Mouse (Mus musculus): ENCODE measurements around the gene Adprh. TPM values are rescaled to one million over a fixed set of nuclear protein-coding genes. Genes with fewer than 3 reads are reported as not detected.

Gene Adprh
- polyA plus RNA-seq, 1 experiment from 2014 or later: 46.7 TPM

DNA sequence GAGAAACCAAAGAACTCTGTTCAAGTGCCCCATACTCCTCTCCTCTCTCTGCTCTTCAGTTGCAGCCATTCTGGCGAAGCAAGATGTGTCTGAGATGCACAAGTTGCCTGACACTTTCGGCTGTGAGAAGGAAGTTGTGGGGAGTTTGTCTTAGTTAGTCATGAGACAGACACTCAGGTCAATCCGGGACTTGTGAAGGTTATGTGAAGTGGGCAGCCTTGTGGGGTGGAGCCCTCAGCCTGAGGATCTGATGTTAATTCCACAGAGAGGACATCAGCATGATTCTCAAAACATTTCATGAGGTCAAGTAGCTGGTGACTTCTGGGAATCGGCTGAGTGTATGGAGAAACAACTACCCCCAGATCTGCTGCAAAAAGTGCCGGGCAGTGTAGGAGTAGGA lies 10.9 kb downstream of the Adprh start:
- no peak overlapping the region for H3K4me3 ChIP-seq (ENCODE audit: low read depth, low read length)
- 74% methylated on average over 5 of the region's 5 CpGs for WGBS
- H3K9ac ChIP-seq (ENCODE audit: low read length): no peak overlapping the region
- ATAC-seq (ENCODE audit: low FRiP score, low TSS enrichment) (no peak), DNase-seq (ENCODE audit: low spot score) (no peak)
- TF ChIP-seq CTCF (IDR thresholded peaks at IDR 0.05; ENCODE audit: low read depth) (no peak), EP300 (optimal IDR thresholded peaks at IDR 0.05) (no peak)
- H3K36me3 ChIP-seq (ENCODE audit: control insufficient read depth, insufficient read depth, low read length): peaks cover 6% of the 10 kb centered on the region; the same call in 1 of the 2 replicates
- no peaks in the 10 kb centered on the region for H3K9me3 ChIP-seq (ENCODE audit: control insufficient read depth, low read length)
- H3K27me3 ChIP-seq (ENCODE audit: control insufficient read depth, insufficient read depth, low read length): no peaks in the 10 kb centered on the region
- H3K4me2 ChIP-seq (replicated peaks; ENCODE audit: low read depth): no peak overlapping the region
- no peaks in the 10 kb centered on the region for H3K4me1 ChIP-seq (replicated peaks; ENCODE audit: control insufficient read depth, insufficient read depth)
- no peak overlapping the region for H3K27ac ChIP-seq (replicated peaks)

DNA sequence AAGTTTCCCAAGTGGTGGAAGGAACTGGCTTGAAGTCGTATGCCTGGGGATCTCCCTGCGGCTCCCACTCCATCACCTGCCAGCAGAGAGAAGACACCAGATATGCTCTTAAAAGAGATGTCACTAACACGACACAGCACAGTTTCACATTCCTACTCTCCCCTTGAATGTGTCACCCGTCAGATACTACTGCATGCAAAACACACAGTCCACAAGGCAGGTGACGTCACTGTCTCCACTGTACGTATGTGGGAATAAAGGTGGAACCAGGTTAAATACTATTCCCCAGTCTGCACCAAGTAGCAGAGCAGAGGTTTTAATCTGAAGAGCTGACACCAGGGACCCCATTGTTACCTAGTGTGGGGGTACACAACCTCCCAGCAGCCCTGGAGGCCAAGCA lies 12.1 kb downstream of the Adprh start:
- Histone ChIP-seq H3K27me3 (ENCODE audit: control insufficient read depth, insufficient read depth, low read length) (no peaks in the 10 kb centered on the region), H3K9me3 (ENCODE audit: control insufficient read depth, low read length) (no peaks in the 10 kb centered on the region), H3K9ac (ENCODE audit: low read length) (no peak overlapping the region), H3K4me3 (ENCODE audit: low read depth, low read length) (no peak overlapping the region), H3K4me1 (replicated peaks; ENCODE audit: control insufficient read depth, insufficient read depth) (no peaks in the 10 kb centered on the region), H3K36me3 (ENCODE audit: control insufficient read depth, insufficient read depth, low read length) (no peaks in the 10 kb centered on the region), H3K27ac (replicated peaks) (no peak overlapping the region), H3K4me2 (replicated peaks; ENCODE audit: low read depth) (no peak overlapping the region)
- no peak for DNase-seq (ENCODE audit: low spot score)
- no peak for ATAC-seq (ENCODE audit: low FRiP score, low TSS enrichment)
- TF ChIP-seq CTCF (IDR thresholded peaks at IDR 0.05; ENCODE audit: low read depth) (no peak), EP300 (optimal IDR thresholded peaks at IDR 0.05) (no peak)
- WGBS: 69% methylated on average over 6 of the region's 6 CpGs

DNA sequence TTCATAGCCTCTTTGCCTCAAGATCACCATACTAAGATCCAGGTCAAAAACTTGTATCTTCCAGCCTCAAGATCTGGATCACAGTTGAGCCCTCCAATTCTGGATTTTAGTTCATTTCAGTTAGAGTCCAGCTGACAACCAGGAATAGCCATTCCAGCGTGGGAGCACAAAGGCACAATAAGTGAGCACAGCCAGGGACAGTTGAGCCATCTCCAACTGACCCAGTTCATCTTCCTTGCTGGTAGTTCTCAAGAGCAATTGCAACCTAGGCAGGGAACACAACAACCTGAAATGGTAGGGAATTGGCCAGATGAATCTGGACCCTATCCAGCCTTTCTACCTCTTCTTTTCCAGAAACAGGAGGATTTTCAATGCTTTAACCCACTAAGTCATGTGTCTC lies 13.3 kb downstream of the Adprh start:
- Histone ChIP-seq H3K9ac (ENCODE audit: low read length) (no peak overlapping the region), H3K9me3 (ENCODE audit: control insufficient read depth, low read length) (no peaks in the 10 kb centered on the region), H3K4me1 (replicated peaks; ENCODE audit: control insufficient read depth, insufficient read depth) (no peaks in the 10 kb centered on the region), H3K4me2 (replicated peaks; ENCODE audit: low read depth) (no peak overlapping the region), H3K27me3 (ENCODE audit: control insufficient read depth, insufficient read depth, low read length) (no peaks in the 10 kb centered on the region), H3K36me3 (ENCODE audit: control insufficient read depth, insufficient read depth, low read length) (no peaks in the 10 kb centered on the region), H3K27ac (replicated peaks) (no peak overlapping the region), H3K4me3 (ENCODE audit: low read depth, low read length) (no peak overlapping the region)
- TF ChIP-seq EP300 (optimal IDR thresholded peaks at IDR 0.05) (no peak), CTCF (IDR thresholded peaks at IDR 0.05; ENCODE audit: low read depth) (no peak)
- DNase-seq (ENCODE audit: low spot score) (no peak), ATAC-seq (ENCODE audit: low FRiP score, low TSS enrichment) (no peak)
- 76% methylated on average over 1 of the region's 1 CpGs for WGBS

DNA sequence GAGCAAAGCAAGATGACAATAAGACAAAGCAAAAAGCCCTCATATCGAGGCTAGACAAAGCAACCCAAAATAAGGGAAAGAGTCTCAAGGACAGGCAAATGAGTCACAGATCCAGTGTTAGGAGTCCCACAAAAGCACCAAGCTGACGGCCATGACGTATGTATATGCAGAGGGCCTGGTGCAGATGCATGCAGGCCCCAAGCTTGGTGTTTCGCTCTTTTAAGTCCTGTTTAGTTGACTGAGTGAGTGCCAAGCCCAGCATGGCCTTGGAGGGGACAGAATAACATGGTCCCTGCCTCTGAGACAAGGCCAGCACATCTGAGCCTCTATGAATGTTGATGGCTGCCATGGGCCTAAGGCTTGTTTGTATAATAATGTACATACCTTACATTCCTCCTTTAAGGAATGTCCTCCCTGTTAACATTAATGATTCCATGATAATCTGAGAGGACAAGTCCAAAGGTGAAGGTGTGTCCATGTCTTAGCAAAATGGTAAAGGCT lies 18.2 kb downstream of the Adprh start:
- H3K27ac ChIP-seq (replicated peaks): no peak overlapping the region
- TF ChIP-seq CTCF (IDR thresholded peaks at IDR 0.05; ENCODE audit: low read depth) (no peak), EP300 (optimal IDR thresholded peaks at IDR 0.05) (no peak)
- no peaks in the 10 kb centered on the region for H3K4me1 ChIP-seq (replicated peaks; ENCODE audit: control insufficient read depth, insufficient read depth)
- H3K9me3 ChIP-seq (ENCODE audit: control insufficient read depth, low read length): no peaks in the 10 kb centered on the region
- H3K36me3 ChIP-seq (ENCODE audit: control insufficient read depth, insufficient read depth, low read length): no peaks in the 10 kb centered on the region
- 83% methylated on average over 4 of the region's 4 CpGs for WGBS
- H3K27me3 ChIP-seq (ENCODE audit: control insufficient read depth, insufficient read depth, low read length): no peaks in the 10 kb centered on the region
- no peak overlapping the region for H3K4me2 ChIP-seq (replicated peaks; ENCODE audit: low read depth)
- DNase-seq (ENCODE audit: low spot score) (no peak), ATAC-seq (ENCODE audit: low FRiP score, low TSS enrichment) (no peak)
- no peak overlapping the region for H3K9ac ChIP-seq (ENCODE audit: low read length)
- no peak overlapping the region for H3K4me3 ChIP-seq (ENCODE audit: low read depth, low read length)

DNA sequence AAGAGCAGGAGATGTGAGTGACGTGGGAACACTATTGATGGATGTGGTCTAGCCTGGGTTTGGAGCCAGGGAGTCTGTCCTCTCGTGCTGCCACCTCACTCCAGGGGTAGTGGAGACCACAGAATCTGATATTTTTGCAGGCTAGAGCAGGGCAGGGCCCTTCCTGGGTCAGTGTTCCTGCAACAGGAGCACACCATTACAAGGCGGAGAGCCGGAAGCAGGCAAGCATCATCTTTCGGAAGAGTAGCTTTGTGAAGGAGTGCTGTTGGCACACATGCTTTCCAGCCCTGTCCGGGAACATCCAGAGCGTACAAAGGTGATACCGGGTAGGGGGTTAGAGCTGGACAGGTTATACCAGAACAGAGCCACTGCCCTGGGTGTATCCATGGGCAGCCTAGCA lies 19.0 kb downstream of the Adprh start:
- Histone ChIP-seq H3K4me3 (ENCODE audit: low read depth, low read length) (no peak overlapping the region), H3K4me1 (replicated peaks; ENCODE audit: control insufficient read depth, insufficient read depth) (no peaks in the 10 kb centered on the region), H3K27ac (replicated peaks) (no peak overlapping the region), H3K36me3 (ENCODE audit: control insufficient read depth, insufficient read depth, low read length) (no peaks in the 10 kb centered on the region), H3K9ac (ENCODE audit: low read length) (no peak overlapping the region), H3K27me3 (ENCODE audit: control insufficient read depth, insufficient read depth, low read length) (no peaks in the 10 kb centered on the region), H3K9me3 (ENCODE audit: control insufficient read depth, low read length) (no peaks in the 10 kb centered on the region), H3K4me2 (replicated peaks; ENCODE audit: low read depth) (no peak overlapping the region)
- ATAC-seq (ENCODE audit: low FRiP score, low TSS enrichment): no peak
- no peak for TF ChIP-seq EP300 (optimal IDR thresholded peaks at IDR 0.05)
- no peak for TF ChIP-seq CTCF (IDR thresholded peaks at IDR 0.05; ENCODE audit: low read depth)
- no peak for DNase-seq (ENCODE audit: low spot score)
- 88% methylated on average over 8 of the region's 8 CpGs for WGBS

DNA sequence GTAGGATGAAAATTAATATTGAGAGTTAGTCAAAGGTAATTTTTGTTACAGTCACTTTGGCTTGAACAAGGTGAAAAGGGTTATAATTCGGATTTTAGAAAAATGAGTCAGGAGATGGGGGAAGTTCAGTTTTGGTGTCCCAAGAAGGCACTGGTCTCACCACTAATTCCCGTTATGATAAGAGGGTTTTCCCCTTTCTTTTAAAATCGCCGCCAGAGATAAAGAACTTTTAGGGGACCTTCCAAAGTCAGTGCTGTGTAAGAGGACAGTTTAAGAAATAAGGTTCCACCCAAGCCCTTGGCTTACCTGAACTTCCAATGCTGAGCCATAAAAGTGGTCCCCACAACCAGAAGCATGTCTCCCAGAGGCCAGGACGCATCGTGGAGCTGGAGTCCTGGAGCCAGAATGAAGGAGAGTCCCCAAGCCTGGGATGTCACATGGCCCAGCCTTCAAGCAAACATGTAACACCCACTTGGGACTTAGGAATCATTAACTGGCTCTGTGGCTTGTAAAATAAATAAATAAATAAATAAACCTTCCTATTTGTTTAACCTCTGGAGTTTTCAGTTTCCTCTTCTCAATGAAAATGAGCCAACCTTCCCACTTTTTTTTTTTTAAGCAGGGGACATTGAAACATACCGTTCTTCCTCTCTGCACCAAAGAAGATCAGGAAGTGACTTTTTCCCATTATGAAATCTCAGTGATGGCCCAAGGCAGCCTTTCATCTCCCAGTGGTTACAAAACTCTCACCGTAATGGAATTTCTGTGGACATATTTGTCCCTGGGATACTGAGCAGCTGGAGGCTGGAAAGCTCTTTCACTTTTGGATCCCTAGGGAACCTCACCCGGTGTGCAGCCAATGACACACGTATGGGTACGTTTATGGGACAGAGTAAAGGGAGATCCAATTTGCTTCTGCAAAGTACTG lies 19.7 kb downstream of the Adprh start, which contains the start of gene Pla1a:
Gene Pla1a, minus strand, starts transcription at position 648 of the 928 bp plus-strand sequence.
- no peak within 1 kb of the TSS for H3K4me3 ChIP-seq (ENCODE audit: low read depth, low read length)
- H3K27ac ChIP-seq (replicated peaks): no peak within 1 kb of the TSS
- no peak for TF ChIP-seq EP300 (optimal IDR thresholded peaks at IDR 0.05)
- H3K9me3 ChIP-seq (ENCODE audit: control insufficient read depth, low read length): no peaks in the 10 kb centered on the region
- WGBS: 63% methylated on average over 11 of the region's 11 CpGs
- no peaks in the 10 kb centered on the region for H3K27me3 ChIP-seq (ENCODE audit: control insufficient read depth, insufficient read depth, low read length)
- no peak for DNase-seq (ENCODE audit: low spot score)
- no peaks in the 10 kb centered on the region for H3K4me1 ChIP-seq (replicated peaks; ENCODE audit: control insufficient read depth, insufficient read depth)
- H3K9ac ChIP-seq (ENCODE audit: low read length): no peak within 1 kb of the TSS
- no peak within 1 kb of the TSS for H3K4me2 ChIP-seq (replicated peaks; ENCODE audit: low read depth)
- ATAC-seq (ENCODE audit: low FRiP score, low TSS enrichment): 0 out of 2 replicates have a peak, but pooled peaks have one; percentile 32
- no peaks in the 10 kb centered on the region for H3K36me3 ChIP-seq (ENCODE audit: control insufficient read depth, insufficient read depth, low read length)
